Mouse (Mus musculus): ENCODE measurements around the gene Gm6899. TPM values are rescaled to one million over a fixed set of nuclear protein-coding genes. Genes with fewer than 3 reads are reported as not detected.

Gm6899 gene
- total and polyA plus RNA-seq, 2 experiments from 2014 or later, result not detected

DNA sequence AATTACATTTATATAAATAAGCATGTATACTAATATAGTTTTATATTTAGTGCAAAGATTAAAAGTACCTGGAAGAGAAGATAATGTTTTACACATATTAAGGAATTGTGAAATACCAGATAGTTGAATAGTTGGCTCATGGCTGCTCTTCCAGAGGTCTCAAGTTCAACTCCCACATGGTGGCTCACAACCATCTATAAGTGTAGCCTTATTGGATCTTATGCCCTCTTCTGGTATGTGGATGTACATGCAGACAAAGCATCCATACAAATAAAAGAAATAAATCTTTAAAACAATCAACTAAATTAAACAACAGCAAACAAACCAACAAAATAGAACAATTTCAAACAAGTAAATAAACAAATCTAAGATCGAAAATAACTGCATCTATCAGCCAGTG is 49.1 kb downstream of the Gm6899 start:
- no peak overlapping the region for H3K4me2 ChIP-seq (ENCODE audit: low read depth)
- H3K9me3 ChIP-seq (ENCODE audit: low read length), result no peaks in the 10 kb centered on the region
- WGBS, result 97% methylated on average over 1 of the region's 1 CpGs
- H3K4me1 ChIP-seq (ENCODE audit: insufficient read depth), result no peaks in the 10 kb centered on the region
- DNase-seq (no peak), ATAC-seq (no peak)
- no peaks in the 10 kb centered on the region for H3K36me3 ChIP-seq (ENCODE audit: insufficient read depth)
- H3K9ac ChIP-seq, result no peak overlapping the region
- no peak overlapping the region for H3K27ac ChIP-seq (ENCODE audit: low read depth, low read length)
- H3K4me3 ChIP-seq (ENCODE audit: low read depth, low read length), result no peak overlapping the region
- no peak for TF ChIP-seq CTCF (IDR thresholded peaks at IDR 0.05; ENCODE audit: low read depth)
- no peaks in the 10 kb centered on the region for H3K27me3 ChIP-seq (ENCODE audit: insufficient read depth, low read length)

Other genes starting within 250 kb of the Gm6899 start
- 13.6 and 14.3 TPM in 2 replicates for gene Fancl, start 207.1 kb upstream of the Gm6899 start, total RNA-seq (2014; rRNA removed)
- gene Fancl, start 207.1 kb upstream of the Gm6899 start, polyA plus RNA-seq (2015; fragmentation: Nextera tagmentation; extraction: Ambion mirVana), result 15.6 and 16.3 TPM in 2 replicates
- 1.8 and 2.5 TPM in 2 replicates for gene Vrk2, start 758 bp downstream of the Gm6899 start, total RNA-seq (2014; rRNA removed)
- gene Vrk2, start 758 bp downstream of the Gm6899 start, polyA plus RNA-seq (2015; fragmentation: Nextera tagmentation; extraction: Ambion mirVana), result 1.7 and 3.1 TPM in 2 replicates